Mouse (Mus musculus) kidney, adult 2 months (tissue): Measurements from ENCODE around the gene Hvcn1.

ENCODE experiments used
- CTCF ChIP-seq: fragments of 200-500 bp; conservative IDR thresholded peaks from 2 replicates; pipeline ENCODE4 v1.5.1; 2011; ENCODE audit warnings: low read depth, mild to moderate bottlenecking, control low read depth, low read length, moderate library complexity, mixed read lengths; ENCODE audit not compliant: insufficient read depth, insufficient read length
- POLR2A ChIP-seq: fragments of 200-500 bp; IDR thresholded peaks from one replicate; pipeline ENCODE4 v1.6.1; 2011; ENCODE audit warnings: low read depth, low read length, control low read depth

- TF ChIP-seq CTCF (no peak), POLR2A (no peak)
These were observed 4.3 kb downstream of the Hvcn1 start for GRCm38 (mm10) chr5:122210890-122211289.
